ENCODE assay signal across 9 mouse cellular contexts in the genomic region with DNA sequence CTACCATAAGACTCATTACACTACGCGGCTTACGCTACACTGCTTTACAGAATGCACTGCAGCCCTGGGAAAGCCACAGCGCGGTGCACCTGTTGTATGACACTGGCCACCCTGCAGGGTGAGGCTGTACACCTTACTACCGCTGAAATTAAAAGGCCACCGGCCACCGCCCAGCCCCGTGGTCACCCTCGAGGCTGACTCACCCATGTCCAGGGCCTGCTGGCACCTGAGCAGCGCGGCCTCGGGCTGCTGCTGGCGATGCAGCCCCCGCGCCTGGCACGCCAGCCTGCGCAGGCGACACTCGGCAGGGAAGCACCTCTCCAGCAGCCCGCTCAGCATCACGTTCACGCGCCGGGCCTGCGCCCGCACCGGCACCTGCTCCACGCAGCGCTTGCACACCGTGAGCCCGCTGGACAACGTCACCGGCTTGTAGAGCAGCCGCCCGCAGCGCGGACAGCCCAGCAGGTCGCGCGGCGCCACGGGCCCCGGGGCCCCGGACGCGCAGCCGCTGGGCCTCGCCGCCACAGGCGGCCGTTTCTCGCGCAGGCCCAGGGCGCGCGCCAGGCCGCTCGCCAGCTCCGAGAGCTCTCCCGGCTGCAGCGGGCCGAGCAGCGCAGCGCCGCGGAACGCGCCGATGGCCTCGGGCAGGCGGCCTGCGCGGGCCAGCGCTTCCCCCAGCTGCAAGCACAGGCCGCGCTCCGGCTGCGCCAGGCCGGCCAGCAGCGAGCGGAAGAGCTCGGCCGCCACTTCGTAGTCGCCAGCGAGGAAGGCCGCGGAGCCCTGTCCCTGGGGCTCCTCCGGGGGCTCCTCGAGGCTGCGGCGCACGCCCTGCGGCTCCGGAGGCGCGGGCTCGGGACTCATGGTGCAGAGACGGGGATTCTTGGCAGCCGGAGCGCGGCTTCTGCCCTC. TPM values are rescaled to one million over a fixed set of nuclear protein-coding genes. Genes with fewer than 3 reads are reported as not detected.
DNase-seq lines count a peak whose midpoint lies in the region; ATAC-seq and TF ChIP-seq lines count a peak whose summit lies in the region.
"Had no signal": no experiment of that assay in that cellular context is flagged by ENCODE, and none has a peak within 500 bp of the region (broad histone marks: within the 10 kb centered on the region; RNA-seq: fewer than 3 reads in every experiment).

No protein-coding gene starts in this region.

- no peaks in the 10 kb centered on the region for H3K36me3 ChIP-seq in kidney, embryonic 16.5 days (ENCODE audit: insufficient read depth, low read length)
- no peaks in the 10 kb centered on the region for H3K36me3 ChIP-seq in liver, embryonic 14.5 days (replicated peaks; ENCODE audit: control insufficient read depth, insufficient read depth, low read depth)

- 1% methylated on average over 74 of the region's 103 CpGs for WGBS in kidney, embryonic 16.5 days
- WGBS in liver, embryonic 14.5 days (ENCODE audit: insufficient replicate concordance), result 3% methylated on average over 102 of the region's 103 CpGs

- DNase-seq in ovary, postnatal 36 days (ENCODE audit: low spot score), result peak; percentile 46
- DNase-seq in ovary, postnatal 10 days (ENCODE audit: low spot score), result no peak
- peak; percentile 64 to 74 for DNase-seq in cerebellum, postnatal 36 days
- DNase-seq in gastrocnemius, postnatal 14 days, result peak; percentile 32
- DNase-seq in liver, embryonic 14.5 days (ENCODE audit: low read depth in 3 of 3, low spot score in 3 of 3), result no peak
- DNase-seq in right cerebral cortex, postnatal 14 days, result peak; percentile 59
- no peak for DNase-seq in thymus, postnatal 14 days

- H3K9ac ChIP-seq in kidney, embryonic 16.5 days (replicated peaks; ENCODE audit: low read length), result peak overlapping the region; percentile 86
- no peak overlapping the region for H3K9ac ChIP-seq in liver, embryonic 14.5 days (replicated peaks)

- no peak for TF ChIP-seq CTCF in liver, embryonic 14.5 days (IDR thresholded peaks at IDR 0.05; ENCODE audit: low read depth)

- no peak overlapping the region for H3K27ac ChIP-seq in kidney, embryonic 16.5 days (ENCODE audit: low read length)
- H3K27ac ChIP-seq in liver, embryonic 14.5 days, result no peak overlapping the region

- peaks cover 2% of the 10 kb centered on the region; the same call in 1 of the 2 replicates for H3K4me1 ChIP-seq in kidney, embryonic 16.5 days (ENCODE audit: insufficient read depth, low read length)
- H3K4me1 ChIP-seq in liver, embryonic 14.5 days (replicated peaks; ENCODE audit: control insufficient read depth in 2 of 2, insufficient read depth in 2 of 2, low read length in 1 of 2), result no peaks in the 10 kb centered on the region

- intact Hi-C loops in gastrocnemius, postnatal 14 days (cut with DNase I; ENCODE audit: low total_unique reads), result no loop called here

- peak; percentile 88 for ATAC-seq in kidney, embryonic 16.5 days (ENCODE audit: low FRiP score, low TSS enrichment)
- no peak for ATAC-seq in liver, embryonic 14.5 days (ENCODE audit: insufficient read depth)

- H3K9me3 ChIP-seq in kidney, embryonic 16.5 days (ENCODE audit: low read length), result no peaks in the 10 kb centered on the region
- no peaks in the 10 kb centered on the region for H3K9me3 ChIP-seq in liver, embryonic 14.5 days (ENCODE audit: control insufficient read depth, low read length)

- TF ChIP-seq EP300 in liver, embryonic 14.5 days (IDR thresholded peaks at IDR 0.05; ENCODE audit: low read depth), result no peak

- peak overlapping the region; percentile 96 for H3K4me2 ChIP-seq in kidney, embryonic 16.5 days (replicated peaks; ENCODE audit: low read depth, low read length)
- H3K4me2 ChIP-seq in liver, embryonic 14.5 days (ENCODE audit: low read depth), result peak overlapping the region; percentile 42

- peak overlapping the region; percentile 70 for H3K4me3 ChIP-seq in kidney, embryonic 16.5 days (ENCODE audit: low read length)
- peak overlapping the region in 1 of 2 experiments; percentile 27; a peak in 2 of 4 replicates for H3K4me3 ChIP-seq in liver, embryonic 14.5 days (ENCODE audit: insufficient read depth in 1 of 2, low read depth in 2 of 2, low read length in 2 of 2)

- peaks cover 27% of the 10 kb centered on the region for H3K27me3 ChIP-seq in kidney, embryonic 16.5 days (ENCODE audit: insufficient read depth, low read length)
- peaks cover 27% of the 10 kb centered on the region for H3K27me3 ChIP-seq in liver, embryonic 14.5 days (ENCODE audit: control insufficient read depth, insufficient read depth, low read length)

RNA-seq across cellular contexts. Expression of gene Lonrf2, which starts 0.7 kb away (rescaled TPM):
- total RNA-seq in gastrocnemius, postnatal 14 days (2021), result under 1 TPM; 0.58 to 0.94 TPM
- 1.1 and 1.4 TPM in 2 replicates for polyA plus RNA-seq in kidney, embryonic 16.5 days (2015; fragmentation: Nextera tagmentation; extraction: Ambion mirVana)
- polyA plus RNA-seq in liver, embryonic 14.5 days (2012; rRNA removed), result 0.09 and 0.13 TPM in 2 replicates
- 0.08 TPM in 1 of 2 replicates, not detected in the other for polyA plus RNA-seq in liver, embryonic 14.5 days (2014; fragmentation: Nextera tagmentation; extraction: Ambion mirVana)
- total RNA-seq: neutrophil, adult 5-6 weeks had no signal

Comparison
In these comparisons a context has a peak if more than half of its experiments do, and no peak if none do; other contexts are left out.
1. DNase-seq: peak in ovary, postnatal 36 days (single experiment), cerebellum, postnatal 36 days (2 of 2), gastrocnemius, postnatal 14 days (single experiment) and right cerebral cortex, postnatal 14 days (single experiment); none in ovary, postnatal 10 days (single experiment), liver, embryonic 14.5 days (0 of 3) and thymus, postnatal 14 days (single experiment).